Mouse (Mus musculus) kidney, embryonic 14.5 days (tissue): Measurements from ENCODE around the gene Olfr1310. TPM values are rescaled to one million over a fixed set of nuclear protein-coding genes. Genes with fewer than 3 reads are reported as not detected.
"Not testable (repeated sequence)": the region's sequence is repeated elsewhere in the genome, so short reads cannot be mapped to it uniquely, and the experiment has no call there.

Source experiments
- ATAC-seq: fragments of 200-750 bp; cut with Nextera tagmentation; 2 replicates; pipeline ENCODE4 v1.8.0; 2017; ENCODE audit warnings: moderate number of reproducible peaks, mild to moderate bottlenecking, moderate TSS enrichment, moderate library complexity; ENCODE audit not compliant: low FRiP score, low TSS enrichment
- H3K27ac ChIP-seq: fragments of 300-500 bp; sonication (generic); 2 replicates; pipeline ENCODE4 v1.5.1; 2014; ENCODE audit warnings: low read depth, mild to moderate bottlenecking, low read length, moderate library complexity, mixed read lengths
- H3K27me3 ChIP-seq: fragments of 300-500 bp; sonication (generic); 2 replicates; pipeline ENCODE4 v1.6.1; 2014; ENCODE audit warnings: mild to moderate bottlenecking, low read length; ENCODE audit not compliant: control insufficient read depth, insufficient read depth
- H3K36me3 ChIP-seq: fragments of 300-500 bp; sonication (generic); 2 replicates; pipeline ENCODE4 v1.6.1; 2014; ENCODE audit warnings: low read length, mixed read lengths; ENCODE audit not compliant: control insufficient read depth, insufficient read depth
- H3K4me1 ChIP-seq: fragments of 300-500 bp; sonication (generic); 2 replicates; pipeline ENCODE4 v1.6.1; 2014; ENCODE audit warnings: low read length, mixed read lengths; ENCODE audit not compliant: control insufficient read depth, insufficient read depth
- H3K4me2 ChIP-seq: fragments of 300-500 bp; sonication (generic); replicated peaks from 2 replicates; pipeline ENCODE4 v1.6.1; 2014; ENCODE audit warnings: low read depth, mild to moderate bottlenecking, low read length
- H3K4me3 ChIP-seq: fragments of 300-500 bp; sonication (generic); 2 replicates; pipeline ENCODE4 v1.5.1; 2014; ENCODE audit warnings: mild to moderate bottlenecking, low read length
- H3K9ac ChIP-seq: fragments of 300-500 bp; sonication (generic); 2 replicates; pipeline ENCODE4 v1.6.1; 2014; ENCODE audit warnings: low read depth, mild to moderate bottlenecking, low read length, moderate library complexity
- H3K9me3 ChIP-seq: fragments of 300-500 bp; sonication (generic); 2 replicates; pipeline ENCODE4 v1.6.1; 2016; ENCODE audit warnings: low read length; ENCODE audit not compliant: control insufficient read depth
- WGBS: fragments of 180-500 bp; shearing (Covaris S2); extraction: QIAGEN DNeasy Blood & Tissue Kit; methylation state at CpG from one replicate; pipeline ENCODE4 v1.1.7; 2014; 5-methylcytosine and 5-hydroxymethylcytosine counted together
- polyA plus RNA-seq: library from polyadenylated mRNA; unstranded; fragments of >200 nt; fragmentation: Nextera tagmentation; extraction: Ambion mirVana; gene quantifications from 2 replicates; pipeline ENCODE4 v1.2.1, GENCODE M21; 2014

The Olfr1310 gene
- not detected in 2 replicates for polyA plus RNA-seq

- no peaks in the 10 kb centered on the region for H3K27me3 ChIP-seq
- H3K27ac ChIP-seq = no peak within 1 kb of the TSS
- no peak within 1 kb of the TSS for H3K4me3 ChIP-seq
- ATAC-seq = no peak
- no peaks in the 10 kb centered on the region for H3K4me1 ChIP-seq
- H3K36me3 ChIP-seq = no peaks in the 10 kb centered on the region
- no peaks in the 10 kb centered on the region for H3K9me3 ChIP-seq
- no peak within 1 kb of the TSS for H3K4me2 ChIP-seq
- H3K9ac ChIP-seq = no peak within 1 kb of the TSS
These were observed at the start of gene Olfr1310 for GRCm38 (mm10) chr2:112012608-112013007. Olfr1310 (minus strand) TSS chr2:112012708.

GRCm38 (mm10) chr2:112050138-112050537, 37.6 kb upstream of the Olfr1310 start, which contains the start of gene Olfr1312:
Olfr1312 (minus strand) TSS chr2:112050238.
- Histone ChIP-seq H3K4me1 (no peaks in the 10 kb centered on the region), H3K9me3 (no peaks in the 10 kb centered on the region), H3K4me3 (no peak within 1 kb of the TSS), H3K27ac (no peak within 1 kb of the TSS), H3K36me3 (no peaks in the 10 kb centered on the region), H3K4me2 (no peak within 1 kb of the TSS), H3K27me3 (no peaks in the 10 kb centered on the region), H3K9ac (no peak within 1 kb of the TSS)
- WGBS = 38% methylated on average over 1 of the region's 1 CpGs
- no peak for ATAC-seq

GRCm38 (mm10) chr2:112026971-112027370, 14.5 kb upstream of the Olfr1310 start:
- not testable (repeated sequence) for H3K9ac ChIP-seq, ATAC-seq, H3K36me3 ChIP-seq, H3K4me1 ChIP-seq, H3K9me3 ChIP-seq, H3K27me3 ChIP-seq, H3K27ac ChIP-seq, H3K4me2 ChIP-seq, H3K4me3 ChIP-seq
- WGBS = 51% methylated on average over 6 of the region's 6 CpGs

- no peaks in the 10 kb centered on the region for H3K36me3 ChIP-seq
- no peaks in the 10 kb centered on the region for H3K9me3 ChIP-seq
- no peak within 1 kb of the TSS for H3K27ac ChIP-seq
- no peak within 1 kb of the TSS for H3K4me3 ChIP-seq
- WGBS = 89% methylated on average over 2 of the region's 2 CpGs
- H3K4me1 ChIP-seq = no peaks in the 10 kb centered on the region
- no peaks in the 10 kb centered on the region for H3K27me3 ChIP-seq
- no peak within 1 kb of the TSS for H3K9ac ChIP-seq
- H3K4me2 ChIP-seq = no peak within 1 kb of the TSS
- ATAC-seq = no peak
These were observed 11.8 kb upstream of the Olfr1310 start, which contains the start of gene Olfr1311 for GRCm38 (mm10) chr2:112024312-112024711. Olfr1311 (minus strand) TSS chr2:112024412.

- 79% methylated on average over 3 of the region's 3 CpGs for WGBS
These were observed 2.4 kb upstream of the Olfr1310 start for GRCm38 (mm10) chr2:112014900-112015299.

GRCm38 (mm10) chr2:111990181-111990580, 22.3 kb downstream of the Olfr1310 start, which contains the start of gene Olfr1309:
Olfr1309 (minus strand) TSS chr2:111990281.
- WGBS = 64% methylated on average over 1 of the region's 1 CpGs
- Histone ChIP-seq H3K36me3 (no peaks in the 10 kb centered on the region), H3K4me3 (no peak within 1 kb of the TSS), H3K27ac (no peak within 1 kb of the TSS), H3K9me3 (no peaks in the 10 kb centered on the region), H3K4me2 (no peak within 1 kb of the TSS), H3K9ac (no peak within 1 kb of the TSS), H3K4me1 (no peaks in the 10 kb centered on the region), H3K27me3 (no peaks in the 10 kb centered on the region)
- ATAC-seq = no peak

More at GRCm38 (mm10) chr2:112014900-112015299, 2.4 kb upstream of the Olfr1310 start:
- Histone ChIP-seq H3K4me2 (no peak overlapping the region), H3K4me1 (no peaks in the 10 kb centered on the region), H3K4me3 (no peak overlapping the region), H3K36me3 (no peaks in the 10 kb centered on the region), H3K27me3 (no peaks in the 10 kb centered on the region), H3K27ac (no peak overlapping the region), H3K9me3 (no peaks in the 10 kb centered on the region), H3K9ac (no peak overlapping the region)
- no peak for ATAC-seq

- H3K27ac ChIP-seq = no peak within 1 kb of the TSS
- no peak within 1 kb of the TSS for H3K4me3 ChIP-seq
- H3K27me3 ChIP-seq = no peaks in the 10 kb centered on the region
- no peaks in the 10 kb centered on the region for H3K9me3 ChIP-seq
- no peak within 1 kb of the TSS for H3K4me2 ChIP-seq
- no peak within 1 kb of the TSS for H3K9ac ChIP-seq
- ATAC-seq = no peak
- H3K36me3 ChIP-seq = no peaks in the 10 kb centered on the region
- 67% methylated on average over 1 of the region's 1 CpGs for WGBS
- H3K4me1 ChIP-seq = no peaks in the 10 kb centered on the region
These were observed 47.7 kb downstream of the Olfr1310 start, which contains the start of gene Olfr1308 for GRCm38 (mm10) chr2:111964844-111965243. Olfr1308 (minus strand) TSS chr2:111964944.

Other genes with a start within 250 kb of the Olfr1310 start
- gene Olfr1302, start 235.3 kb downstream of the Olfr1310 start, polyA plus RNA-seq = not detected in 2 replicates
- gene Olfr1303, start 192.4 kb downstream of the Olfr1310 start, polyA plus RNA-seq = not detected in 2 replicates
- gene Olfr1305, start 135.6 kb downstream of the Olfr1310 start, polyA plus RNA-seq = not detected in 2 replicates
- not detected in 2 replicates for gene Olfr1306, start 96.4 kb downstream of the Olfr1310 start, polyA plus RNA-seq
- gene Olfr1307, start 63.3 kb downstream of the Olfr1310 start, polyA plus RNA-seq = not detected in 2 replicates
- gene Olfr1308, start 47.8 kb downstream of the Olfr1310 start, polyA plus RNA-seq = not detected in 2 replicates
- not detected in 2 replicates for gene Olfr1309, start 22.4 kb downstream of the Olfr1310 start, polyA plus RNA-seq
- not detected in 2 replicates for gene Olfr1311, start 11.7 kb upstream of the Olfr1310 start, polyA plus RNA-seq
- gene Olfr1312, start 37.5 kb upstream of the Olfr1310 start, polyA plus RNA-seq = not detected in 2 replicates
- not detected in 2 replicates for gene Olfr1313, start 65.1 kb upstream of the Olfr1310 start, polyA plus RNA-seq
- gene Olfr1314, start 84.1 kb upstream of the Olfr1310 start, polyA plus RNA-seq = not detected in 2 replicates
- not detected in 2 replicates for gene Olfr1315-ps1, start 102.7 kb upstream of the Olfr1310 start, polyA plus RNA-seq
- not detected in 2 replicates for gene Olfr1316, start 122.3 kb upstream of the Olfr1310 start, polyA plus RNA-seq
- gene Olfr1317, start 127.6 kb upstream of the Olfr1310 start, polyA plus RNA-seq = not detected in 2 replicates
- gene Olfr1318, start 141.5 kb upstream of the Olfr1310 start, polyA plus RNA-seq = 0.09 TPM in 1 of 2 replicates, not detected in the other
- 17.1 and 24.3 TPM in 2 replicates for gene Lpcat4, start 226.8 kb upstream of the Olfr1310 start, polyA plus RNA-seq
- gene Nutm1, start 246.6 kb upstream of the Olfr1310 start, polyA plus RNA-seq = 0.04 and 0.07 TPM in 2 replicates
- gene Nop10, start 249.2 kb upstream of the Olfr1310 start, polyA plus RNA-seq = 225 and 322 TPM in 2 replicates